Mouse (Mus musculus) liver, embryonic 14.5 days (tissue): ENCODE data around the gene Ifih1.

Experiments
- CTCF ChIP-seq: IDR thresholded peaks from 2 replicates; pipeline ENCODE4 v1.5.1; 2016; ENCODE audit warnings: antibody characterized with exemption, low read depth, control low read depth
- EP300 ChIP-seq: IDR thresholded peaks from 2 replicates; pipeline ENCODE4 v1.6.1; 2016; ENCODE audit warnings: antibody characterized with exemption, low read depth

DNA sequence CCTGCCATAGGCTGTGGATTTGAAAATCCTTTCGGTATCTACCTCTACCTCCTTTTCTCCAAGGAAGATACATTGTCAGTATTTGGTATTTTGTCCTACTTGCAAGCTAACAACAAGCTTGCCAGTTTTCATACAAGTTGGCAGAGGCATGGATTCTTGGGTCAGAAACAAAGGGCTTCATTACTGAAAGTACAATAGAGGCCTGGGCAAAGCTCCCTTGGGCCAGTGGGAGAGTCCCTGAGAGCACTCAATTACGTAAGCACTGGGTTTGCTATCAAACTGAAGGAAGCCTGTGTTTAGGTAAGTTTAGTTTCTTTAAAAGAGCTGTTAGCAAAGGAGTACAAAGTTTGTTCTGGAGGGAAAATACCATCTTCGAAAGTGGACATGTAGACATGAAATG is 16.5 kb upstream of the Ifih1 start:
- TF ChIP-seq CTCF (no peak), EP300 (no peak)
